In genomic region chr10:75591211-75591894, GRCm38 (mm10) we compare ENCODE assay signal across 1 mouse cellular context.
A peak's percentile ranks its signal among the peaks of the same experiment; 100 is the strongest.
TF ChIP-seq lines count a peak whose summit lies in the region.

No protein-coding gene starts in this region.

TF ChIP-seq in MEL, 35 proteins besides CTCF, POLR2A, EP300 and RAD21 (continued from another document):
- TF ChIP-seq MAZ (IDR thresholded peaks at IDR 0.05; ENCODE audit: low read depth, low read length), result peak; percentile 85; the same call in 1 of the 2 replicates
- TF ChIP-seq ZMIZ1 (IDR thresholded peaks at IDR 0.05; ENCODE audit: low read depth, low read length), result no peak
- no peak; the same call in 1 of the 2 replicates for TF ChIP-seq TBP (IDR thresholded peaks at IDR 0.05; ENCODE audit: low read depth, low read length)
- no peak for TF ChIP-seq E2F4 (IDR thresholded peaks at IDR 0.05; ENCODE audit: borderline replicate concordance, low read depth, low read length)
- TF ChIP-seq SIN3A (IDR thresholded peaks at IDR 0.05; ENCODE audit: low read length), result peak; percentile 83
- no peak for TF ChIP-seq KAT2A (conservative IDR thresholded peaks at IDR 0.05; ENCODE audit: low read depth, low read length)
- TF ChIP-seq JUND (IDR thresholded peaks at IDR 0.05; ENCODE audit: low read depth, low read length), result no peak
- TF ChIP-seq UBTF (IDR thresholded peaks at IDR 0.05; ENCODE audit: borderline replicate concordance, insufficient read depth, low read depth, low read length), result no peak
- TF ChIP-seq MAFK (IDR thresholded peaks at IDR 0.05; ENCODE audit: borderline replicate concordance, low read depth, low read length), result no peak
- peak; percentile 62; the same call in 1 of the 2 replicates for TF ChIP-seq ETS1 (IDR thresholded peaks at IDR 0.05; ENCODE audit: low read depth, low read length)
- TF ChIP-seq ELF1 (IDR thresholded peaks at IDR 0.05; ENCODE audit: low read depth, low read length), result no peak
- no peak for TF ChIP-seq USF2 (IDR thresholded peaks at IDR 0.05; ENCODE audit: borderline replicate concordance in 1 of 2, insufficient read depth in 1 of 2, low read depth in 1 of 2, low read length in 2 of 2)
- TF ChIP-seq NRF1 (IDR thresholded peaks at IDR 0.05; ENCODE audit: insufficient read depth, low read depth, low read length, poor library complexity, severe bottlenecking), result no peak
- no peak for TF ChIP-seq BHLHE40 (IDR thresholded peaks at IDR 0.05; ENCODE audit: borderline replicate concordance, low read depth, low read length)
- TF ChIP-seq RCOR1 (IDR thresholded peaks at IDR 0.05; ENCODE audit: low read depth, low read length), result peak; percentile 25; the same call in 1 of the 2 replicates
- 0 out of 2 replicates have a peak, but pooled peaks have one; percentile 20 for TF ChIP-seq SMC3 (IDR thresholded peaks at IDR 0.05; ENCODE audit: low read depth, low read length)
- TF ChIP-seq CHD2 (IDR thresholded peaks at IDR 0.05; ENCODE audit: low read length), result no peak
- TF ChIP-seq TCF12 (IDR thresholded peaks at IDR 0.05; ENCODE audit: low read depth, low read length), result no peak
- TF ChIP-seq GABPA (IDR thresholded peaks at IDR 0.05; ENCODE audit: low read depth, low read length), result no peak
- peak; percentile 61; the same call in 1 of the 2 replicates for TF ChIP-seq HCFC1 (IDR thresholded peaks at IDR 0.05; ENCODE audit: low read depth, low read length)
